Mouse (Mus musculus): Measurements from ENCODE around the gene Myh4.

Myh4 gene
- long read RNA-seq, experiment 1: 0 reads
- long read RNA-seq, experiment 2: 0 reads

DNA sequence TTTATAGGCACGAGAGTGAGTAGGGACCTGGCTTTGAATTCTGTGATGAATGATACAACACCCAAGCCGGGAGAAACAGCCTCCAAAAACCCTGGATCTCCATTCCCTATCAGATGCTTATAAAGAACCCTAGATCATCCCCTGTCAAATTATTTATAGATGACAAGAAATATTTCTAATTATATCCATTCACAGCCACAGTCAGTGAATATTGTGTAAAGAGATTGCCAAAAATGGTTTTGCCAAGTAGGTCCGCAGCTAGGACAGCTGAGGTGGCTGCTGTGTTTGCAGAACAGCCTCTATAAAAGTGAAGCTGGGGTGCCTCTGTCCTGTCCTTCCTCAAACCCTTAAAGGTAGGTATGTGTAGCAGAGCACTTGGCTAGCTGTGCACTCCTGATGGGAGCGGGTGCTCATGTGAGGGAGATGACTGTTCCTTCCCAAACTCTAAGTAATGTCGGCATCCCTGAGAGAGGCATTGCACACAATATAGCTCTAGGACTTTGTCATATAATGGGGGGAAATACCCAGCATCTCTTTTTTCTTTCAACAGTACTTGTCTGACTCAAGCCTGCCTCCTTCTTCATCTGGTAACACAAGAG, at the start of gene Myh4:
TSS of gene Myh4 (plus strand) at position 549 of the 599 bp plus-strand sequence.
- intact Hi-C loops (cut with DNase I): no loop called here

DNA sequence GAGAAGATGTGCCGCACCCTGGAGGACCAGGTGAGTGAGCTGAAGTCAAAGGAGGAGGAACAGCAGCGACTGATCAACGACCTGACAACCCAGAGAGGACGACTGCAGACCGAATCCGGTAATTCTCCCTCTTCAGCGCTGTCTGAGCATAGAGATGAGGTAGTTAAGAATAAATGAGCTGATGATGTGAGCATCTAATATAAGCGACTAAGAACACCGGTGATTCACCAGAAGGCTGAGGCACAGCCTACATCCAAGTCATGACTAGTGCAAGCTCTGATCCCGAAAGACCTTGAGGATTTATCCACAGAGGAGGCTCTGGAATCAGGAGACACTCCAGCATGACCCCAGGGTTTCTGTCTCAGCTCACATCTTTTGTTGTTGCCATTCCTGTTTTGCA, 47.5 kb upstream of the Myh4 start:
- intact Hi-C loops (cut with DNase I): no loop called here

DNA sequence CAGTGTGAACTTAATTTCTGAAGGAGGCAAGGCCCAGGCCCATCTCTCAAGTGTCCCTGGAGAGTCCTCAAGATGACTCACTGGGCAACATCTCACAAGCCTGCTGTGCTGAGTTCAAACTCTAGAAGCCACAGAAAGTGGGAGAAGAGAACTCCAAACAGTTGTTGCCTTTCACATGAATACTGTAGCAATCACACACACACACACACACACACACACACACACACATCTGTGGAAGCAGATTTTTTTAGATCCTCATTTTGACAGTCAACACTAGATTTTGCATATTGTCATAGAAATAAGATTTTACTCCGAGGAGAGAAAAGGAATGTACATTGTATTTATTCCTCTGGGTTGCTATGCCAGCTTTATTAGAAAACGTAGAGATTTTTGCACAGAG, 47.0 kb upstream of the Myh4 start:
- intact Hi-C loops (cut with DNase I): no loop called here

DNA sequence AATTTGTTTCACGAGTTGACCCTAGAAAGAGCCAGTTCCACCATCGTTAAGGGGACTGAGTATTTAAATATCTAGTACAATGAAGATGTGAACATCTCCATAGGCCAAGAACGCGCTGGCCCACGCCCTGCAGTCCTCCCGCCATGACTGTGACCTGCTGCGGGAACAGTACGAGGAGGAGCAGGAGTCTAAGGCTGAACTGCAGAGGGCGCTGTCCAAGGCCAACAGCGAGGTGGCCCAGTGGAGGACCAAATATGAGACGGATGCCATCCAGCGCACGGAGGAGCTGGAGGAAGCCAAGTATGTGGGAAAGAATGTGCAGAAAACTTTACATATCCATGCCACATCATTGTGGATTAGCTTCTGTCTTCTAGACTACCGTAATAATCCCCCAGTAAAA, 46.3 kb upstream of the Myh4 start:
- intact Hi-C loops (cut with DNase I): no loop called here

DNA sequence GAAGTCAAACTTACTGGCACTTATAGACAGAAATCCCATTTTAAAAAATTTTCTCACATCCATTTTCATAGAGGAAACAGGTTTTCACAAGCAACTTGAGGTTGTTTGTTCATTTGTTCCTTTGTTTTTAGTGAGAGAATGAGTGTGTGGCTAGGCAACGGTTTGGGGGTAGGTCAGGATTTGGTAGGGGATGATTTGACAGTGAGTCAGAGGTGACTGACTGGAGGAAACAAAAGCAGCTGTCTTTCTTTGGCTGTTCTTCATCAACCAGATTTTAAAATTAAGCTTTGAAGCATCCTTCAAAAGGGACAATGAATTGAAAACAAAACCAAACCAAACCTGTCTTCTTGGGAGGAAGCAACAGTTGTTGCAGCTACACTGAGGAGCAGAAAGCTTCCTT, 38.5 kb upstream of the Myh4 start:
- intact Hi-C loops (cut with DNase I): no loop called here

DNA sequence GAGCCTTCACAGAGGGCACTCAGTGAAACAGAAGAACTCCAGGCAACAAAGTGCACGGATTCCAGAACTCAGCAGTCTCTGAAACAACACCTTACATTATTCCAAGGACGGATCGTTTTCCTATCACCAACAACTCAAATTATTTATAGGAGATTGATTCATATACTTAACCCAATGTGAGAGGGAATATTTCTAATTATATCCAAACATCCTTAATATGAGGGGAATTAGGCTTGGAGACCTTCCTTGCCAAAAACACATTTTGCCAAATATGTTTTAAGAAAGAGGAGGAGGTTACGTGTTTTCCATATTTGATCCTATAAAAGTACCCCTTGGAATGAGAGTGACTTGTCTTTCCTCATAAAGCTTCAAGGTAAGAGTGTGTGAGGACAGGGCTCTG, 38.1 kb upstream of the Myh4 start, which contains the start of gene Myh1:
TSS of gene Myh1 (plus strand) at position 301 of the 400 bp plus-strand sequence.
- intact Hi-C loops (cut with DNase I): no loop called here

DNA sequence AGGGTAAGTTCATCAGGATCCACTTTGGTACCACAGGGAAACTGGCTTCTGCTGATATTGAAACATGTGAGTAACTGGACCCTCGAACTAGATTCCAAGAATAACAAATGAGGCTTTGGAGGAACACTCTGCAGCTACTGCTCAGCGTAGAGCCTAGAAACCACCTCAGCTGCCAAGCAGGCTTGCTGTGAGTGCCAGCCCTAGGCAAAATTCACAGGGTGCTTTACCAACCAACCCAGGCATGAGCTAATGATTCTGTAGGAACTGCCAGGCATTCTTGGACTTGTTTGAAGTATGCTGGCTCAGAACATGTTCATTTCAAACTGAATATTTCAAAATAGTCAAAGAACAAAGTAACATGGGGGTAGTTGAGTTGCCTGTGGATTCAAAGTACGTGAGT, 33.1 kb upstream of the Myh4 start:
- intact Hi-C loops (cut with DNase I): no loop called here

DNA sequence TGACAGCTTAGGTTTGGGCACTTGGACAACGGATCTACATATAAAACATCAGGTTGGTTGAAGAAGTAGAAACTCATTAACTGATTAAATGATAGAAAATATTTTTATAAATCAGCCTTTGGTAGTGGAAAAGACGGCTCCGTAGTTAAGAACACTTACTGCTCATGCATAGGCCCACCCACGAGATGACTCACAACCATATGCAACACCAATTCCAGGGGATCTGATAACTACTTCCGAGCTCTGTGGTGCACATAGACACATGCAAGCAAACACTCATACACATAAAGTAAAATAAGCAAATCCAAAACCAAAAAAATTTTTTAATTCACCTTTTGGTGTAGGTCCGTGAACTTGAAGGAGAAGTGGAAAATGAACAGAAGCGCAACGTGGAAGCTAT, 16.0 kb upstream of the Myh4 start:
- intact Hi-C loops (cut with DNase I): no loop called here

DNA sequence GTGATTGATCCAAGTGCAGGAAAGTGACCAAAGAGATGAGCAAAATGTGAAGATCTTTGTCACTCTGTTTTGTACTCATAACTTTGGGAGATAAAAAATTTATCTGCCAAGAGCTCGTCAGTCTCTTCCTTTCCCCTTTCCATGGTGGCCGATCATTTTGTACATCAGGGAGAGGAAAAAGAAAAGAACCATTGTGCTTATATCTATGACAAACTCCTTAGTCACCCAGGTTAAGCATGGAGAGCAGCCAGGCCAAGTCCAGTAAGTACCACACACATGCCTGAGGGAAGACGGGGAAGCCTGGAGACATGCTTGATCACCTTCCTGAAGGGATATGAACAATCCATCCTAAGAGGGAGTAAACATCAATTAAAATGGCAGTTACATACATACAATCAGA, 13.4 kb upstream of the Myh4 start:
- intact Hi-C loops (cut with DNase I): no loop called here

DNA sequence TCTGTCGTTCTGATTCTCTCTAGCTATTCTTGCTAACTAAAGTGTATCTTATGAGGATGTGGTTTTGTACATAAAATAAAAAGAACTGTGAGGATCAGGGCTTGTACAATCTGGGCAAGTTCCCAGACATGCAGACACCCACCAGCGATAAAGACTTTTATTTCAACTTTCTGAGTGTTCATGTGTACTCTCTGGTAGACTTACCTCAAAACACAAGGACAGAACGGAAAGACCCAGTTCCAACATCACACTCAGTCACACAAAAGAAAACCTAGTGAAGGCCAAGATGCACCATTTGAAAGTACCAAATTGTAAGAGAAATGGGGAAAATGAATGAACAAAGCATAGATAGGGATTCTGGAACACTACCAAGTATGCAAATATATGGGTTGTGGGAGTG, 9.1 kb upstream of the Myh4 start:
- intact Hi-C loops (cut with DNase I): no loop called here

DNA sequence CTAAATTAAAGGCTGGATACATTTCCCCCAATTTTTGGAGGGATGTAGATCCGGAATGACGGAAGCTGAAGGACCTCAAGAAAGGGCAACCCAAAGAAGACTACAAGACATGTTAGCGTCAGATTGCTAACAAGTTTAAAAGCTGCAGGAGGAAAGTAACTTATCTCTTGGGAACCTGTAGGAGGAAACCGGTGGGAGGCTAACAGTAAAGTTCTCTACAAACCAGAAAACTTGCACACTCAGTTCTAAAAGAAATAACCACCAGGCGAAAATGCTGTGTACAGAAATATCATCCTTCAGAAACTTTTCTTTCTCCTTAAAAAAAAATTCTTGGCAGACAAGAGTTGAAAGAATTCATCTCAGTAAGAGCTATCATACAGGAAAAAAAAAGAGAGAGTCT, 8.7 kb upstream of the Myh4 start:
- intact Hi-C loops (cut with DNase I): no loop called here

DNA sequence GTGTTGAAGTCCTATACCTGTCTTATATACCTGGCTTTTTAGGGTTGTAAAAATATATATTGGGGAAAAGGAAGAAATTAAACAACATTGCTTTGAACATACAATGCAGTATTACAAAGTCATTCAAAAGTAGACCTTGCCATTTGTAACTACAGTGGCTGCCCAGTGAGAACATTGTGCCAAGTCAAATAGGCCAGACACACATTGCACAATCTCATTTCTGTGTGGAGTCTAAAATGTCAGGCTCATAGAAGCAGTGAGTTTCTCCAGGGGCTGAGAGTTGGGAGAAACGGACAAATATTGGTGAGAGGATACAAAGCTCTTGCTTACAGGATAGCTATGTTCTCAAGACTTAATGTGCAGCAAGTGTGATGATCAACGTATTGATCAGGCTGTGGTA, 7.9 kb upstream of the Myh4 start:
- intact Hi-C loops (cut with DNase I): no loop called here

DNA sequence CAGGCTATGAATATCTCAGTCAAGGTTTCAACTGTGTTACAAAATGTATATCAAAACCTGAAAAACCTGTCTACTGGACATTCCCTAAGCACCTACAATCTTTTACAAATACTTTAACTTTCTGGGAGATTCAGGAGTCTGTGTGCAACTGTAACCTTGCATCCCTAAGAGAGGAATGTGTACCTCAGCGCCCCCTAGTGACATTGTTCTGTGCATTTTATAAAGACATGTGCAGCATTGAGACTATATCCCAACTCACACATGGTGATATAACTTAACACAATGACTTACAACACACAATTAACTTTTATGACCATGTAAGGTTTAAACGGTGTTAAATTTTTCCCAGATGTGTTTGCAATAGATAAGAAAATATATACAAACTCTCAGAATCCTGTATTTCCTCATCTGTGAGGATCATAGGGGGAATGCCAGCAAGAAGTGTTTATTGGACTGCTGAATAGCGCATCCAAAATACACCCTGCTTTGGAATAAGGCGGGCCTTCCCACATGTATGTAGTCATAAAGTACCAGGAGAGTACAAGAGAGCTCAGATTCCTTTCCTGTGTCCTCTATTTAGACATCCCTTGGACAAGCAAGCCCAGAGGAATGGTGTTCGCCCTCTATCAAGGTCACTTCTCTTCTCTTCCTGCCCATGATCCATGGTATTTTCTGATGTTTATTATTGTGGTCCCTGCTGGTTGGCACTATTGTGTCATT, 2.0 kb upstream of the Myh4 start:
- intact Hi-C loops (cut with DNase I): loop anchor here (2.0 kb wide), 1 partner anchor 115 kb away; no protein-coding TSS in a partner anchor

DNA sequence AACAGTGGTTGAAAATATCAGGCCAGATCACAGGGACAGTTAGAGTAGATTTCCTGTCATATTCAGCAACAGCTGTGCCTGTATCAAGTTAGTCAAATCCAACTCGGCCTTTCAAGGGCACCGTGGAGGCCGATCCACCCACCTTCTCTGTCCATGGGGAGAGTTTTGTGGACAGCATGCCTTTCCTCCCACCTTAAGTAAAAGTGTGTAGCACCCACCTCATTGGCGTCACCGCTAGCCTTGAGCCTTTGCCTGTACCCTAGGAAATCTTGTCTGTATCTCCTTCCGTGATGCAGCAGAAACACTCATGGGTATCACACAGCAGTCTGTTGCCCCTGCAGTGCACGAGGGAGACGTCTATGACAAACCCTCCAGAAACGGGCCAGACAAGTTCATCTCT, 1.0 kb upstream of the Myh4 start:
- intact Hi-C loops (cut with DNase I): no loop called here

DNA sequence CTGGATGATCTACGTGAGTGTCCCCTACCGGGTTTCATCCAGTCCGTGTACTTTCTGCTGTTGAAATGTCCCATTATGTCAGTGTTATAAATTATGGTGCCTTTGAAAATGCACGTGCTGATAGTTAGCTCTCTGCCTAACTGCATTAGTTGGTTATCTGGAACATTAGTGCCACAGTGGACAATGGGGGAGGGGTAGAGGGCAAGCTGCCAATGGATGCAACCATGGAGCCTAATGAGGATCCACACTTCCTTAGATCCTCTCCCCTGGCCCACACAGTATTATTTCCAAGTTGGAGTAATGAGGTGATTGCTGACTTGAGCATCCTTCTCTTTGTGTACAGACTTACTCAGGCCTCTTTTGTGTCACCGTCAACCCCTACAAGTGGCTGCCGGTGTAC, 3.2 kb downstream of the Myh4 start:
- intact Hi-C loops (cut with DNase I): no loop called here

DNA sequence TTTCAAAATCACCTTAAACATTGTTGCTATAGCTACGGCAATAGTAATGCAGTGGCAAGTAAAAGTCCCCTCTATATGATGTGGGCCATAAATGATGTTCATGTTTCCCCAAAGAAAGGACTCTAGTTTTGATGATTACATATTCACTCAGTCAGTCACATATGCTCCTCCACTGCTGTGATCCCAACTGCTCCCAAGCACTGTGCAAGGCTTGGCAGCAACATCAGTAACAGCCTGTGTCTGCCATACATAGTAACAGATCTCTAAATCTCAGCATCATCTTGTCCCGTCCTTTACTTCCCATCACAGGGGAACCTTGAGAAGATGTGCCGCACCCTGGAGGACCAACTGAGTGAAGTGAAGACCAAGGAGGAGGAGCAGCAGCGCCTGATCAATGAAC, 15.9 kb downstream of the Myh4 start:
- intact Hi-C loops (cut with DNase I): no loop called here

DNA sequence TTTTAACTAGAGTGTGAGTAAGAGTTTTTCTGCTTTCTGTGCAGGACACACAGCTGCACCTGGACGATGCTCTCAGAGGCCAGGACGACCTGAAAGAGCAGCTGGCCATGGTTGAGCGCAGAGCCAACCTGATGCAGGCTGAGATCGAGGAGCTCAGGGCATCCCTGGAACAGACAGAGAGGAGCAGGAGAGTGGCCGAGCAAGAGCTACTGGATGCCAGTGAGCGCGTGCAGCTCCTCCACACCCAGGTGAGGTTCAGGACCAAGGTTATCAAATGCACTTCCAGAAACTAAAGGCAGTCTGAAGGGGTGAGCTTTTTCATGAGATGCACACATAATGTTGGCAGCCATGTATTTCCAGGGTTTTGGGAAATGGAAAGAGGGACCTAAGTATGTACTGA, 19.2 kb downstream of the Myh4 start:
- intact Hi-C loops (cut with DNase I): no loop called here

DNA sequence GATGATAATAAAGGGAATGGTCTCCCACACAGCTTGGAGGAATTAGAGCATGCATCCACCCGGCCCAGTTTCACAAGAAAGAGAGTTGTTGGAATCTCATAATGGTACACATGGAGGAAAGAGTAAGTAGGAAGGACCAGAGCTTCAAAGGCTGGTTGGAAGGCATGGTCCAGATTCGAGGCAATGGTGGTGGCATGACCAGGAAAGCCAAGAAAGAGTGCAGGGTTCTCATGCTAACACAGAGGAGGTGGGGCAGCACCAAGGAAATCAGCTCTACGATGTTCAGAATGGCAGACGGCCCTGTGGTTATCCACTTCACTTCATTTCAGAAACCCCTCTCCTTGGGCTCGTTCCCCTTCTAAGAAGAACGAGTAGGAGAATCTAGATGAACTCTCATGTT, 23.1 kb downstream of the Myh4 start:
- intact Hi-C loops (cut with DNase I): no loop called here

DNA sequence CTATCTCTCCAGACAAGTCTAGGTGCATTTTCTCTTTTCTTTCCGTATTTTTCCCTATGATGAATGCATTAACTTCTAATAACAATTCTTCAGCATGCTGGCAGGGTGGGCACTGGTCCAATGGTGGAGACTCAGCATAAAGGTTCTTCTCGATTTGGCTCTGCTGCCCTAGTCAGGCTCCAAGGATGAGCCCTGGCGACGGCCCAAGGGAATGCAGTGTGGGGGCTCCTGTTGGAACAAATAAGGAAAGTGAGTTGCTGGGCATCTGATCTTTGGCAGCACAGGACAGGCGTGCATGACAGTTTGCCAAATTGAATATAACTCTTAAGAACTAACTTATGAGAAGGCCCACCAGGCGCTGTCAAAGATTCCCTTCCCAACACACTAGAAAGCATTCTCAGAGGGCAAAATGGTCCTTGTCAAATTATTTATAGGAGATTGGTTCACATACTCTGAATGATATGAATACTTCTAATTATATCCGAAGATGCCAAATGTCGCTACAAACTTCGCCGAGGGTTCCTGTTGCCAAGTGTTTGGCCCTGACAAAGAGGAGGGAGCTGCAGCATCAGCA, 38.9 kb downstream of the Myh4 start, which contains the start of gene Myh8:
TSS of gene Myh8 (plus strand) at position 524 of the 574 bp plus-strand sequence.
- intact Hi-C loops (cut with DNase I): no loop called here

DNA sequence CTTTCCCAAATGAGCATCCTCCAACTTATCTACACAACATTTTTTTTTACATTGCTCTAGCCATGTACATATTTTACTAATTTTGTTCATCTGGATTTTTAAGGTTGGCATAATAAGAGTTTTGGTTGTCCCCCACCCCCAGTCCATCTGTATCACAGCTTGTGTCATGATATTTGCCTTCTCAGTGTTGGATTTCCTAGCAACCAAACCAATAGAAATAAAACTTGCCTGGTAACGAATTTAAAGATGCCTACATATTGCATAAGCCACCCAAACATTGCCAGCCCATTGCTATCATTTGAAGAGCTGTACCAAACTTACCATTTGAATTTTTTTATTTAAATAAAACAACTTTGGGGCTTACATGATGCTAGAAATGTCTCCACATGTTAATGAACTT, 55.6 kb downstream of the Myh4 start:
- intact Hi-C loops (cut with DNase I): no loop called here
